Mouse (Mus musculus) midbrain, embryonic 13.5 days (tissue): ENCODE measurements around the gene Myocos. TPM values are rescaled to one million over a fixed set of nuclear protein-coding genes. Genes with fewer than 3 reads are reported as not detected.
A peak's percentile ranks its signal among the peaks of the same experiment; 100 is the strongest.
"Not testable (repeated sequence)": the region's sequence is repeated elsewhere in the genome, so short reads cannot be mapped to it uniquely, and the experiment has no call there.

Experiments used
- ATAC-seq: fragments of 200-750 bp; cut with Nextera tagmentation; 2 replicates; pipeline ENCODE4 v1.8.0; 2017; ENCODE audit warnings: mild to moderate bottlenecking, moderate TSS enrichment, moderate library complexity
- H3K27ac ChIP-seq: fragments of 300-500 bp; sonication (generic); 2 replicates; pipeline ENCODE4 v1.5.1; 2015; ENCODE audit warnings: inconsistent platforms, mild to moderate bottlenecking, moderate library complexity
- H3K27me3 ChIP-seq: fragments of 300-500 bp; sonication (generic); 2 replicates; pipeline ENCODE4 v1.6.1; 2015; ENCODE audit warnings: mild to moderate bottlenecking, inconsistent platforms
- H3K36me3 ChIP-seq: fragments of 300-500 bp; sonication (generic); 2 replicates; pipeline ENCODE4 v1.6.1; 2015; ENCODE audit warnings: mild to moderate bottlenecking, inconsistent platforms
- H3K4me1 ChIP-seq: fragments of 300-500 bp; sonication (generic); replicated peaks from 2 replicates; pipeline ENCODE4 v1.6.1; 2015; ENCODE audit warnings: inconsistent platforms
- H3K4me2 ChIP-seq: fragments of 300-500 bp; sonication (generic); replicated peaks from 2 replicates; pipeline ENCODE4 v1.6.1; 2015; ENCODE audit warnings: moderate library complexity, mild to moderate bottlenecking, inconsistent platforms
- H3K4me3 ChIP-seq: fragments of 300-500 bp; sonication (generic); replicated peaks from 2 replicates; pipeline ENCODE4 v1.5.1; 2015; ENCODE audit warnings: mild to moderate bottlenecking, inconsistent platforms
- H3K9ac ChIP-seq: fragments of 300-500 bp; sonication (generic); replicated peaks from 2 replicates; pipeline ENCODE4 v1.6.1; 2015; ENCODE audit warnings: mild to moderate bottlenecking, inconsistent platforms
- H3K9me3 ChIP-seq: fragments of 300-500 bp; sonication (generic); 2 replicates; pipeline ENCODE4 v1.6.1; 2016; ENCODE audit warnings: mild to moderate bottlenecking, inconsistent platforms
- WGBS: fragments of 180-500 bp; shearing (Covaris S2); methylation state at CpG from one replicate; pipeline ENCODE4 v1.1.7; 2015; 5-methylcytosine and 5-hydroxymethylcytosine counted together
- polyA plus RNA-seq: library from polyadenylated mRNA; unstranded; fragments of >200 nt; fragmentation: Nextera tagmentation; extraction: Ambion mirVana; gene quantifications from 2 replicates; pipeline ENCODE4 v1.2.1, GENCODE M21; 2015

The Myocos gene
- polyA plus RNA-seq, 1 experiment from 2014 or later, result not detected

GRCm38 (mm10) chr1:162639861-162640260 lies 18.2 kb downstream of the Myocos start:
- ATAC-seq, result no peak
- 91% methylated on average over 1 of the region's 1 CpGs for WGBS

GRCm38 (mm10) chr1:162639051-162639750 lies 18.8 kb downstream of the Myocos start, which contains the start of gene Myoc:
TSS of gene Myoc (plus strand) at chr1:162639155.
- Histone ChIP-seq H3K9me3 (no peaks in the 10 kb centered on the region), H3K9ac (no peak within 1 kb of the TSS), H3K4me2 (no peak within 1 kb of the TSS), H3K36me3 (no peaks in the 10 kb centered on the region), H3K4me1 (no peaks in the 10 kb centered on the region), H3K4me3 (no peak within 1 kb of the TSS), H3K27ac (no peak within 1 kb of the TSS), H3K27me3 (no peaks in the 10 kb centered on the region)
- no peak for ATAC-seq
- 88% methylated on average over 10 of the region's 10 CpGs for WGBS

More at GRCm38 (mm10) chr1:162639861-162640260, 18.2 kb downstream of the Myocos start:
- H3K4me2 ChIP-seq, result no peak overlapping the region
- H3K27me3 ChIP-seq, result no peaks in the 10 kb centered on the region
- no peaks in the 10 kb centered on the region for H3K36me3 ChIP-seq
- no peak overlapping the region for H3K27ac ChIP-seq
- H3K9me3 ChIP-seq, result no peaks in the 10 kb centered on the region
- H3K4me3 ChIP-seq, result no peak overlapping the region
- H3K9ac ChIP-seq, result no peak overlapping the region
- H3K4me1 ChIP-seq, result no peaks in the 10 kb centered on the region

- 84% methylated on average over 4 of the region's 4 CpGs for WGBS
- Histone ChIP-seq H3K9ac (no peak overlapping the region), H3K27me3 (no peaks in the 10 kb centered on the region), H3K9me3 (no peaks in the 10 kb centered on the region), H3K27ac (no peak overlapping the region), H3K36me3 (no peaks in the 10 kb centered on the region), H3K4me3 (no peak overlapping the region), H3K4me2 (no peak overlapping the region), H3K4me1 (no peaks in the 10 kb centered on the region)
- ATAC-seq, result no peak
These were observed 19.5 kb downstream of the Myocos start for GRCm38 (mm10) chr1:162638535-162638934.

GRCm38 (mm10) chr1:162636516-162636915 lies 21.5 kb downstream of the Myocos start:
- Histone ChIP-seq H3K27ac (no peak overlapping the region), H3K4me2 (no peak overlapping the region), H3K27me3 (no peaks in the 10 kb centered on the region), H3K4me3 (no peak overlapping the region), H3K9me3 (no peaks in the 10 kb centered on the region), H3K4me1 (no peaks in the 10 kb centered on the region), H3K36me3 (no peaks in the 10 kb centered on the region), H3K9ac (no peak overlapping the region)
- no peak for ATAC-seq
- WGBS, result 73% methylated on average over 3 of the region's 3 CpGs

- 75% methylated on average over 1 of the region's 1 CpGs for WGBS
- not testable (repeated sequence) for H3K9ac ChIP-seq, H3K4me3 ChIP-seq, ATAC-seq, H3K4me2 ChIP-seq, H3K27ac ChIP-seq, H3K9me3 ChIP-seq, H3K4me1 ChIP-seq, H3K27me3 ChIP-seq, H3K36me3 ChIP-seq
These were observed 22.6 kb downstream of the Myocos start for GRCm38 (mm10) chr1:162635291-162635931.

- not testable (repeated sequence) for H3K4me1 ChIP-seq, ATAC-seq, H3K36me3 ChIP-seq, H3K27ac ChIP-seq, H3K4me2 ChIP-seq, H3K9me3 ChIP-seq, H3K27me3 ChIP-seq, H3K4me3 ChIP-seq, H3K9ac ChIP-seq
- WGBS, result 94% methylated on average over 15 of the region's 15 CpGs
These were observed 29.7 kb downstream of the Myocos start for GRCm38 (mm10) chr1:162628326-162628725.

- not testable (repeated sequence) for H3K27ac ChIP-seq, ATAC-seq, H3K9ac ChIP-seq, H3K4me1 ChIP-seq, H3K27me3 ChIP-seq, H3K4me2 ChIP-seq, H3K4me3 ChIP-seq, H3K36me3 ChIP-seq, H3K9me3 ChIP-seq
- WGBS, result 83% methylated on average over 4 of the region's 4 CpGs
These were observed 30.2 kb downstream of the Myocos start for GRCm38 (mm10) chr1:162627821-162628220.

GRCm38 (mm10) chr1:162625229-162625628 lies 32.8 kb downstream of the Myocos start:
- H3K27me3 ChIP-seq, result no peaks in the 10 kb centered on the region
- no peak for ATAC-seq
- H3K9me3 ChIP-seq, result no peaks in the 10 kb centered on the region
- peaks cover 4% of the 10 kb centered on the region; the same call in 1 of the 2 replicates for H3K4me1 ChIP-seq
- H3K9ac ChIP-seq, result no peak overlapping the region
- H3K27ac ChIP-seq, result no peak overlapping the region
- H3K4me2 ChIP-seq, result no peak overlapping the region
- WGBS, result 69% methylated on average over 7 of the region's 7 CpGs
- no peaks in the 10 kb centered on the region for H3K36me3 ChIP-seq
- H3K4me3 ChIP-seq, result no peak overlapping the region

- WGBS, result 59% methylated on average over 4 of the region's 4 CpGs
- H3K36me3 ChIP-seq, result no peaks in the 10 kb centered on the region
- ATAC-seq, result no peak
These were observed 34.1 kb downstream of the Myocos start for GRCm38 (mm10) chr1:162623895-162624294.

GRCm38 (mm10) chr1:162620487-162620886 lies 37.5 kb downstream of the Myocos start:
- H3K27me3 ChIP-seq, result no peaks in the 10 kb centered on the region
- no peak overlapping the region for H3K9ac ChIP-seq
- 67% methylated on average over 4 of the region's 4 CpGs for WGBS
- no peak overlapping the region for H3K27ac ChIP-seq
- H3K4me1 ChIP-seq, result peaks cover 4% of the 10 kb centered on the region; the same call in 1 of the 2 replicates
- H3K4me3 ChIP-seq, result no peak overlapping the region
- ATAC-seq, result no peak
- no peak overlapping the region for H3K4me2 ChIP-seq
- no peaks in the 10 kb centered on the region for H3K36me3 ChIP-seq
- H3K9me3 ChIP-seq, result no peaks in the 10 kb centered on the region

More at GRCm38 (mm10) chr1:162623895-162624294, 34.1 kb downstream of the Myocos start:
- Histone ChIP-seq H3K4me2 (no peak overlapping the region), H3K4me1 (peaks cover 4% of the 10 kb centered on the region; the same call in 1 of the 2 replicates), H3K27ac (no peak overlapping the region), H3K4me3 (no peak overlapping the region), H3K9me3 (no peaks in the 10 kb centered on the region), H3K9ac (no peak overlapping the region), H3K27me3 (no peaks in the 10 kb centered on the region)

GRCm38 (mm10) chr1:162615511-162615910 lies 42.5 kb downstream of the Myocos start:
- WGBS, result 75% methylated on average over 1 of the region's 1 CpGs
- no peak overlapping the region for H3K4me3 ChIP-seq

GRCm38 (mm10) chr1:162611191-162611590 lies 46.8 kb downstream of the Myocos start:
- 52% methylated on average over 4 of the region's 4 CpGs for WGBS
- no peak overlapping the region for H3K27ac ChIP-seq
- no peak for ATAC-seq

More at GRCm38 (mm10) chr1:162615511-162615910, 42.5 kb downstream of the Myocos start:
- Histone ChIP-seq H3K9me3 (no peaks in the 10 kb centered on the region), H3K36me3 (no peaks in the 10 kb centered on the region), H3K4me1 (peaks cover 2% of the 10 kb centered on the region; the same call in 1 of the 2 replicates), H3K27me3 (no peaks in the 10 kb centered on the region), H3K9ac (no peak overlapping the region), H3K27ac (no peak overlapping the region), H3K4me2 (no peak overlapping the region)
- peak; percentile 94 for ATAC-seq

More at GRCm38 (mm10) chr1:162611191-162611590, 46.8 kb downstream of the Myocos start:
- no peaks in the 10 kb centered on the region for H3K27me3 ChIP-seq
- no peaks in the 10 kb centered on the region for H3K9me3 ChIP-seq
- H3K4me2 ChIP-seq, result no peak overlapping the region
- H3K4me3 ChIP-seq, result no peak overlapping the region
- H3K9ac ChIP-seq, result no peak overlapping the region
- H3K4me1 ChIP-seq, result peaks cover 14% of the 10 kb centered on the region; the same call in 1 of the 2 replicates
- no peaks in the 10 kb centered on the region for H3K36me3 ChIP-seq
